Mouse (Mus musculus): ENCODE data around the gene Slfn5. TPM values are rescaled to one million over a fixed set of nuclear protein-coding genes. Genes with fewer than 3 reads are reported as not detected.
"Not testable (repeated sequence)": the region's sequence is repeated elsewhere in the genome, so short reads cannot be mapped to it uniquely, and the experiment has no call there.

Slfn5 gene
- total RNA-seq, 2 experiments from 2014 or later: 4.5 to 4.6 TPM

DNA sequence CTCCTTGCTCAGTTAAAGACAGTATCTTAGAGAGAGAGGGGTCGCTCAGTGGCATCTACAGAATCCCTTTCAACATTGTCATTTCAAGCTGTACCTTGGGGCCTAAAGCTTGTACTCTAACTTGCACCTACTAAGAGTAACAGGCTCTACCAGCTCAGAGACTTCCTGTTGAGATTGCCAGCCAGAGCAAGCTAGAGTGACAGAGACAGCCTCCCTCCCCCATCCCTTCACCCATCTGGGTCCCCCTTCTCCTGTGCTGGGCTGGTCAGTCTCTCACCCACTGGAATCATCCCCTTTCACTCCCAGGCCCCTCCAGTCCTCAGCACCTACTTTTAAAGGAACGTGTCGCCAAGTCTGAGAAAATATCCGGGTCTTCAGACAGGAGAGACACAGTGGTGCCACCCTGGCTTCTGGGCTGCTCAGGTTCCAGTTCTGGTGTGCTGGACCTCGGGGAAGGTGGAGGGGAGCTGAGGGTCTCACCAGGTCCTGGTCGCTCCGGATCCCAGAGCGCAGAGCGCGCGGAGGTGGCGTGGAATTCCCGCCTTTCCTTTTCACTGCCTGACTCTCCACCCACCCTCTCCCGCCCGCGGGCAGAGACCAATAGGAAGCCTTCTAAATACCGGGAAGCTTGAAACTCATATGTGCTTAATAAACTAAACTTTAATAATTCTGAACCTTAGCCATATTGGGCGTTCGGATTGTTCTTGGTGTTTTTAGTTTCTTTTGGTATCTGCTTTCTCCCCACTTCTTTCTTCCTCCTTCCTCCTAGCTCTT is 39.6 kb downstream of the Slfn5 start:
- ATAC-seq (replicated peaks; ENCODE audit: low FRiP score, poor library complexity, severe bottlenecking): not testable (repeated sequence)

DNA sequence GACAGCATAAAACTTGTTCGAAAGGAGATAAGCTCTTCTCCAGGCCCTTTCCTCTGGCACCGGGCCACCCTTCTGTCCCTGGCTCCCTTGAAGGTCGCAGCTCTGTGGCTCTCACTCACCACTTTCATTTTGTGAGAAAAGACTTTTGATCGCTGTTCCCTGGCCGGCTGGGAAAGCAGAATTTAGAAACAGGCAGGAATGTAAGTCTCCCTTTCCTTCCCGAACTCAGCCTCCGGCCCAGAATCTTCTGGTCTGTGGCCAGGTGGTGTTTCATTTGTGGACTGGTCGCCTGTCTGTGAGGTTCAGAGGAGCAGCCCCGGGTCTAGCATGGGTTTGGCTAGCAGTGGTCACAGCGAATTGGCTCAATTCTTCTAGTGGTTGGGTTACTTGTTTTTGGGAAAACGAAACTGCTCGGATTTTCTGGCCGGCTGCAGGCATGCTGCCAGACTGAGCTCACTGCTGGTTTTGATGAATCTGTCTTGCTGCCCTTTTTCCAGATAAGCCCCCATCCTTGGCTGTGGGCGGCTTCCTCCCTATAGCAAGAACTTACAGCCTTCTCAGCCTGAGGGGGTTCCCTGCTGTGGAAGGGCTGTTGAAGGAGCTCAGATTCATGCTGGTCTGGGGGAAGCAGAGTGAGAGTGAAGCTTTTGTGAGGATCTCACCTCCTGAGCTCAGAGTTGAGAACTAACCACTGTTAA is 40.5 kb downstream of the Slfn5 start, which contains the start of gene Slfn9:
Gene Slfn9, minus strand, starts transcription at position 362 of the 698 bp plus-strand sequence.
- peak; percentile 32 for ATAC-seq (replicated peaks; ENCODE audit: low FRiP score, poor library complexity, severe bottlenecking)

DNA sequence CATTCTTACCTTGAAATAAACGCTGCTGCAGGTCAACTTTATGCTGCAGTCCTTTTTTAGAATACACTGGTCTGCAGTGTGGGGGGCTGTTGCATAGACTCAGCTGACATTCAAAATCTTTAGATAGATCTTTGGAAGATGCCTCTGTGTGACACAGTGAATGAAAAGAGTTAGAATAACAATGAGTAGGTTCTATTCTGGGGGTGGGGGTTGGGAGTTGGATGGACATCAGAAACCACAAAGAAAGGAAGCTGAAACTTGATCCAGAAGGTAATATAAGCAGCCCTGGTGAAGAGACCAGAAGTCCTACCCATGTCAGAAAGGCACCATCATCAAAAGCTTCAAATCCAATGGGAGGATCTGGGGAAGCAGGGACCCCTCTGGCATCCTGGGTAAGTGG is 62.2 kb downstream of the Slfn5 start:
- no peak for ATAC-seq (replicated peaks; ENCODE audit: low FRiP score, poor library complexity, severe bottlenecking)

Other genes starting within 250 kb of the Slfn5 start
- gene Cct6b, start 187.0 kb upstream of the Slfn5 start, total RNA-seq (2015; ENCODE audit: low replicate concordance): not detected in 2 replicates
- gene Cct6b, start 187.0 kb upstream of the Slfn5 start, total RNA-seq (2017; ENCODE audit: low replicate concordance): not detected in 2 replicates
- 18.4 and 22.3 TPM in 2 replicates for gene Zfp830, start 187.0 kb upstream of the Slfn5 start, total RNA-seq (2015; ENCODE audit: low replicate concordance)
- gene Zfp830, start 187.0 kb upstream of the Slfn5 start, total RNA-seq (2017; ENCODE audit: low replicate concordance): 21.9 and 31.1 TPM in 2 replicates
- gene Lig3, start 170.2 kb upstream of the Slfn5 start, total RNA-seq (2015; ENCODE audit: low replicate concordance): 2.1 and 6.8 TPM in 2 replicates
- 1.4 and 6.3 TPM in 2 replicates for gene Lig3, start 170.2 kb upstream of the Slfn5 start, total RNA-seq (2017; ENCODE audit: low replicate concordance)
- gene Rffl, start 80.1 kb upstream of the Slfn5 start, total RNA-seq (2015; ENCODE audit: low replicate concordance): 57.4 and 59.5 TPM in 2 replicates
- 78.4 and 78.7 TPM in 2 replicates for gene Rffl, start 80.1 kb upstream of the Slfn5 start, total RNA-seq (2017; ENCODE audit: low replicate concordance)
- 2.9 and 5.9 TPM in 2 replicates for gene Rad51d, start 60.7 kb upstream of the Slfn5 start, total RNA-seq (2015; ENCODE audit: low replicate concordance)
- 4.4 and 4.5 TPM in 2 replicates for gene Rad51d, start 60.7 kb upstream of the Slfn5 start, total RNA-seq (2017; ENCODE audit: low replicate concordance)
- not detected in 2 replicates for gene Fndc8, start 59.2 kb upstream of the Slfn5 start, total RNA-seq (2015; ENCODE audit: low replicate concordance)
- gene Fndc8, start 59.2 kb upstream of the Slfn5 start, total RNA-seq (2017; ENCODE audit: low replicate concordance): not detected in 2 replicates
- 2.5 and 7.1 TPM in 2 replicates for gene Nle1, start 42.9 kb upstream of the Slfn5 start, total RNA-seq (2015; ENCODE audit: low replicate concordance)
- 1.1 and 2.6 TPM in 2 replicates for gene Nle1, start 42.9 kb upstream of the Slfn5 start, total RNA-seq (2017; ENCODE audit: low replicate concordance)
- not detected in 2 replicates for gene Unc45b, start 40.8 kb upstream of the Slfn5 start, total RNA-seq (2015; ENCODE audit: low replicate concordance)
- not detected in 2 replicates for gene Unc45b, start 40.8 kb upstream of the Slfn5 start, total RNA-seq (2017; ENCODE audit: low replicate concordance)
- gene Slfn9, start 40.5 kb downstream of the Slfn5 start, total RNA-seq (2015; ENCODE audit: low replicate concordance): 6.8 and 10.1 TPM in 2 replicates
- gene Slfn9, start 40.5 kb downstream of the Slfn5 start, total RNA-seq (2017; ENCODE audit: low replicate concordance): 6.0 and 6.1 TPM in 2 replicates
- gene Slfn8, start 69.5 kb downstream of the Slfn5 start, total RNA-seq (2015; ENCODE audit: low replicate concordance): 6.5 and 22.2 TPM in 2 replicates
- gene Slfn8, start 69.5 kb downstream of the Slfn5 start, total RNA-seq (2017; ENCODE audit: low replicate concordance): 2.9 and 4.7 TPM in 2 replicates
- 32.1 and 39.4 TPM in 2 replicates for gene Slfn2, start 113.8 kb downstream of the Slfn5 start, total RNA-seq (2015; ENCODE audit: low replicate concordance)
- gene Slfn2, start 113.8 kb downstream of the Slfn5 start, total RNA-seq (2017; ENCODE audit: low replicate concordance): 40.9 and 43.8 TPM in 2 replicates
- gene Slfn1, start 165.5 kb downstream of the Slfn5 start, total RNA-seq (2015; ENCODE audit: low replicate concordance): 4.2 and 22.3 TPM in 2 replicates
- gene Slfn1, start 165.5 kb downstream of the Slfn5 start, total RNA-seq (2017; ENCODE audit: low replicate concordance): 6.9 and 12.3 TPM in 2 replicates
- gene Slfn4, start 223.8 kb downstream of the Slfn5 start, total RNA-seq (2015; ENCODE audit: low replicate concordance): 21.3 and 75.9 TPM in 2 replicates
- 4.2 and 12.1 TPM in 2 replicates for gene Slfn4, start 223.8 kb downstream of the Slfn5 start, total RNA-seq (2017; ENCODE audit: low replicate concordance)
- 5.0 and 19.3 TPM in 2 replicates for gene Slfn3, start 240.0 kb downstream of the Slfn5 start, total RNA-seq (2015; ENCODE audit: low replicate concordance)
- 12.3 and 35.9 TPM in 2 replicates for gene Slfn3, start 240.0 kb downstream of the Slfn5 start, total RNA-seq (2017; ENCODE audit: low replicate concordance)

Measured in erythroid progenitor cell, adult 5-6 weeks (primary cell).